Comparison of ENCODE assay signal across 1 mouse cellular context in the genomic region with DNA sequence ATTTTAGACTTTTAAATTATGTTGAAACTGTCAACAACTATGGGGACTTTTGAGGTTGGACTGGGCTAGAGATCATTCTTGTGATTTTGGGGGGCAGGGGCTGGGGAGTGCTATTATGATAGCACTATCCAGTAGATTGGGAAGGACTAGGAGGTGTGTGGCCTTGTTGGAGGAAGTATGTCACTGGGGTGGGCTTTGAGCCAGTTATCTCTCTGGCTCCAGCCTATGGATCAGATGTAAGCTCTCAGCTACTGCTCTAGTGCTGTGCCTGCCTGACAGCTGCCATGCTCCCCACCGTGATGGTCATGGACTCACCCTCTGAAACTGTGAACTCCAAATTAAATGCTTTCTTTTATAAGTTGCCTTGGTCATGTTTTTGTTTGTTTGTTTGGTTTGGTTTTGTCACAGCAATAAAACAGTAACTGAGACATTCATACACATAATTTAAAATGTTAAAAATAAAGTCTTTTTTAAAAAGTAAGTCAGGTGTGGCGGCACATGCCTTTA.
TF ChIP-seq lines count a peak whose summit lies in the region.

No protein-coding gene starts in this region.

TF ChIP-seq in MEL, 35 proteins besides CTCF, POLR2A, EP300 and RAD21:
- TF ChIP-seq ZKSCAN1 (IDR thresholded peaks at IDR 0.05; ENCODE audit: low read depth, low read length), result no peak
- no peak for TF ChIP-seq MAZ (IDR thresholded peaks at IDR 0.05; ENCODE audit: low read depth, low read length)
- no peak for TF ChIP-seq SMC3 (IDR thresholded peaks at IDR 0.05; ENCODE audit: low read depth, low read length)
- no peak for TF ChIP-seq BHLHE40 (IDR thresholded peaks at IDR 0.05; ENCODE audit: borderline replicate concordance, low read depth, low read length)
- no peak for TF ChIP-seq TBP (IDR thresholded peaks at IDR 0.05; ENCODE audit: low read depth, low read length)
- no peak for TF ChIP-seq E2F4 (IDR thresholded peaks at IDR 0.05; ENCODE audit: borderline replicate concordance, low read depth, low read length)
- no peak for TF ChIP-seq KAT2A (conservative IDR thresholded peaks at IDR 0.05; ENCODE audit: low read depth, low read length)
- no peak for TF ChIP-seq TCF12 (IDR thresholded peaks at IDR 0.05; ENCODE audit: low read depth, low read length)
- no peak for TF ChIP-seq USF2 (IDR thresholded peaks at IDR 0.05; ENCODE audit: borderline replicate concordance in 1 of 2, insufficient read depth in 1 of 2, low read depth in 1 of 2, low read length in 2 of 2)
- TF ChIP-seq GABPA (IDR thresholded peaks at IDR 0.05; ENCODE audit: low read depth, low read length), result no peak
- peak; percentile 52; the same call in 1 of the 2 replicates for TF ChIP-seq GATA1 (IDR thresholded peaks at IDR 0.05; ENCODE audit: low read depth, low read length)
- TF ChIP-seq MYC (IDR thresholded peaks at IDR 0.05; ENCODE audit: low read depth, low read length), result 0 out of 2 replicates have a peak, but pooled peaks have one; percentile 25
- no peak; the same call in none of the 2 replicates for TF ChIP-seq ETS1 (IDR thresholded peaks at IDR 0.05; ENCODE audit: low read depth, low read length)
- TF ChIP-seq SIN3A (IDR thresholded peaks at IDR 0.05; ENCODE audit: low read length), result peak; percentile 58
- TF ChIP-seq CHD1 (IDR thresholded peaks at IDR 0.05; ENCODE audit: low read depth, low read length), result no peak
- no peak for TF ChIP-seq ZC3H11A (IDR thresholded peaks at IDR 0.05; ENCODE audit: low read depth, low read length)
- peak; percentile 39; the same call in 1 of the 2 replicates for TF ChIP-seq HCFC1 (IDR thresholded peaks at IDR 0.05; ENCODE audit: low read depth, low read length)
- TF ChIP-seq MAX (IDR thresholded peaks at IDR 0.05; ENCODE audit: low read length), result no peak; the same call in 1 of the 2 replicates
- no peak for TF ChIP-seq POLR2AphosphoS2 (IDR thresholded peaks at IDR 0.05; ENCODE audit: low read length)
- 0 out of 2 replicates have a peak, but pooled peaks have one; percentile 52 for TF ChIP-seq MXI1 (IDR thresholded peaks at IDR 0.05; ENCODE audit: low read depth, low read length)
- no peak for TF ChIP-seq CHD2 (IDR thresholded peaks at IDR 0.05; ENCODE audit: low read length)
- no peak for TF ChIP-seq UBTF (IDR thresholded peaks at IDR 0.05; ENCODE audit: borderline replicate concordance, insufficient read depth, low read depth, low read length)
- no peak for TF ChIP-seq ZNF384 (IDR thresholded peaks at IDR 0.05; ENCODE audit: low read depth, low read length)
